Mouse (Mus musculus) MEL (cell line): ENCODE results near the gene Zscan2. TPM values are rescaled to one million over a fixed set of nuclear protein-coding genes. Genes with fewer than 3 reads are reported as not detected.

Experiments
- DNase-seq: peaks from one replicate; pipeline ENCODE4 v3.0.0; 2011; ENCODE audit warnings: low read depth, low spot score
- H3K27ac ChIP-seq: 2 replicates; pipeline ENCODE4 v1.5.1; 2012; ENCODE audit warnings: low read depth, mild to moderate bottlenecking, control low read depth, low read length, moderate library complexity; ENCODE audit not compliant: control insufficient read depth
- H3K27me3 ChIP-seq, 2 experiments: fragments of 150-350 bp in 1 of 2; sonication (generic) in 1 of 2; 2 replicates each; pipeline ENCODE4 v1.6.1; 2012; ENCODE audit warnings: low read length in 2 of 2, mild to moderate bottlenecking in 2 of 2, improper control_type of control experiment in 1 of 2, moderate library complexity in 1 of 2; ENCODE audit not compliant: insufficient read depth in 2 of 2, control insufficient read depth in 1 of 2
- H3K36me3 ChIP-seq, 2 experiments: 2 replicates each; pipeline ENCODE4 v1.6.1; 2012 to 2014; ENCODE audit warnings: low read length in 2 of 2, improper control_type of control experiment in 1 of 2, inconsistent platforms in 1 of 2, mild to moderate bottlenecking in 1 of 2; ENCODE audit not compliant: insufficient read depth in 2 of 2, control insufficient read depth in 1 of 2
- H3K4me1 ChIP-seq, 2 experiments: fragments of 150-350 bp in 1 of 2; sonication (generic) in 1 of 2; 2 replicates each; pipeline ENCODE4 v1.6.1; 2012; ENCODE audit warnings: low read length in 2 of 2, improper control_type of control experiment in 1 of 2, mild to moderate bottlenecking in 1 of 2; ENCODE audit not compliant: insufficient read depth in 2 of 2, control insufficient read depth in 1 of 2
- H3K4me3 ChIP-seq, 2 experiments: fragments of 150-350 bp in 1 of 2; sonication (generic) in 1 of 2; 2 replicates each; pipeline ENCODE4 v1.5.1; 2012; ENCODE audit warnings: low read depth in 2 of 2, low read length in 2 of 2, mild to moderate bottlenecking in 2 of 2, moderate library complexity in 2 of 2, control low read depth in 1 of 2, improper control_type of control experiment in 1 of 2; ENCODE audit not compliant: control insufficient read depth in 1 of 2, insufficient read depth in 1 of 2
- H3K79me2 ChIP-seq: 2 replicates; pipeline ENCODE4 v1.6.1; 2012; ENCODE audit warnings: mild to moderate bottlenecking, low read length, moderate library complexity; ENCODE audit not compliant: control insufficient read depth, poor library complexity, insufficient read depth
- H3K9ac ChIP-seq: 2 replicates; pipeline ENCODE4 v1.6.1; 2012; ENCODE audit warnings: low read depth, mild to moderate bottlenecking, control low read depth, low read length, moderate library complexity; ENCODE audit not compliant: control insufficient read depth, poor library complexity, severe bottlenecking
- H3K9me3 ChIP-seq: fragments of 150-350 bp; sonication (generic); replicated peaks from 2 replicates; pipeline ENCODE4 v1.6.1; 2012; ENCODE audit warnings: mild to moderate bottlenecking, low read length, improper control_type of control experiment, moderate library complexity; ENCODE audit not compliant: insufficient read depth
- BHLHE40 ChIP-seq: IDR thresholded peaks from 2 replicates; pipeline ENCODE4 v1.6.1; 2012; ENCODE audit warnings: low read depth, mild to moderate bottlenecking, inconsistent platforms, low read length, improper control_type of control experiment, borderline replicate concordance
- CHD1 ChIP-seq: IDR thresholded peaks from 2 replicates; pipeline ENCODE4 v1.6.1; 2012; ENCODE audit warnings: low read depth, mild to moderate bottlenecking, inconsistent platforms, low read length, improper control_type of control experiment
- CHD2 ChIP-seq: IDR thresholded peaks from 2 replicates; pipeline ENCODE4 v1.6.1; 2011; ENCODE audit warnings: low read length, improper control_type of control experiment
- CTCF ChIP-seq, 3 experiments: IDR thresholded peaks in 2 of 3; conservative IDR thresholded peaks in 1 of 3; 2 replicates each; pipeline ENCODE4 v1.5.1; 2011 to 2012; ENCODE audit warnings: low read length in 3 of 3, low read depth in 2 of 3, mild to moderate bottlenecking in 2 of 3, improper control_type of control experiment in 1 of 3, inconsistent platforms in 1 of 3, mixed read lengths in 1 of 3, moderate library complexity in 1 of 3; ENCODE audit not compliant: control insufficient read depth in 1 of 3, insufficient read depth in 1 of 3, poor library complexity in 1 of 3, severe bottlenecking in 1 of 3
- E2F4 ChIP-seq: IDR thresholded peaks from 2 replicates; pipeline ENCODE4 v1.6.1; 2011; ENCODE audit warnings: low read depth, low read length, improper control_type of control experiment, borderline replicate concordance
- ELF1 ChIP-seq: IDR thresholded peaks from 2 replicates; pipeline ENCODE4 v1.6.1; 2014; ENCODE audit warnings: low read depth, mild to moderate bottlenecking, inconsistent platforms, low read length, improper control_type of control experiment, moderate library complexity
- JUND ChIP-seq: IDR thresholded peaks from 2 replicates; pipeline ENCODE4 v1.6.1; 2011; ENCODE audit warnings: low read depth, mild to moderate bottlenecking, improper control_type of control experiment, low read length
- KAT2A ChIP-seq: conservative IDR thresholded peaks from 2 replicates; pipeline ENCODE4 v1.6.1; 2012; ENCODE audit warnings: low read depth, low read length, improper control_type of control experiment, inconsistent platforms
- MAFK ChIP-seq: IDR thresholded peaks from 2 replicates; pipeline ENCODE4 v1.6.1; 2011; ENCODE audit warnings: low read depth, mild to moderate bottlenecking, low read length, improper control_type of control experiment, borderline replicate concordance
- MAX ChIP-seq: IDR thresholded peaks from 2 replicates; pipeline ENCODE4 v1.6.1; 2011; ENCODE audit warnings: low read length, improper control_type of control experiment
- MEF2A ChIP-seq: IDR thresholded peaks from 2 replicates; pipeline ENCODE4 v1.6.1; 2014; ENCODE audit warnings: low read depth, mild to moderate bottlenecking, inconsistent platforms, low read length, improper control_type of control experiment; ENCODE audit not compliant: poor library complexity, insufficient replicate concordance, severe bottlenecking; ENCODE audit errors: extremely low read depth
- MXI1 ChIP-seq: IDR thresholded peaks from 2 replicates; pipeline ENCODE4 v1.6.1; 2011; ENCODE audit warnings: mild to moderate bottlenecking, low read depth, low read length, improper control_type of control experiment
- MYB ChIP-seq: IDR thresholded peaks from 2 replicates; pipeline ENCODE4 v1.6.1; 2011; ENCODE audit warnings: mild to moderate bottlenecking, low read depth, low read length, improper control_type of control experiment
- MYC ChIP-seq: IDR thresholded peaks from 2 replicates; pipeline ENCODE4 v1.6.1; 2011; ENCODE audit warnings: low read depth, mild to moderate bottlenecking, low read length, improper control_type of control experiment, moderate library complexity
- NELFE ChIP-seq: IDR thresholded peaks from 2 replicates; pipeline ENCODE4 v1.6.1; 2011; ENCODE audit warnings: low read depth, low read length, improper control_type of control experiment
- NRF1 ChIP-seq: IDR thresholded peaks from 2 replicates; pipeline ENCODE4 v1.6.1; 2014; ENCODE audit warnings: low read depth, mild to moderate bottlenecking, inconsistent platforms, low read length, improper control_type of control experiment, moderate library complexity; ENCODE audit not compliant: poor library complexity, insufficient read depth, severe bottlenecking
- POLR2AphosphoS2 ChIP-seq: IDR thresholded peaks from 2 replicates; pipeline ENCODE4 v1.6.1; 2011; ENCODE audit warnings: low read length, improper control_type of control experiment
- POLR2AphosphoS5 ChIP-seq: IDR thresholded peaks from 2 replicates; pipeline ENCODE4 v1.6.1; 2012; ENCODE audit warnings: low read depth, borderline replicate concordance, mild to moderate bottlenecking, inconsistent platforms, low read length, moderate library complexity, mixed read lengths
- RCOR1 ChIP-seq: IDR thresholded peaks from 2 replicates; pipeline ENCODE4 v1.6.1; 2012; ENCODE audit warnings: low read depth, mild to moderate bottlenecking, inconsistent platforms, low read length, improper control_type of control experiment
- SMC3 ChIP-seq: IDR thresholded peaks from 2 replicates; pipeline ENCODE4 v1.6.1; 2011; ENCODE audit warnings: low read depth, low read length, improper control_type of control experiment
- TBP ChIP-seq: IDR thresholded peaks from 2 replicates; pipeline ENCODE4 v1.8.0; 2011; ENCODE audit warnings: low read depth, low read length, improper control_type of control experiment
- UBTF ChIP-seq: IDR thresholded peaks from 2 replicates; pipeline ENCODE4 v1.6.1; 2012; ENCODE audit warnings: low read depth, mild to moderate bottlenecking, inconsistent platforms, low read length, improper control_type of control experiment, moderate library complexity, borderline replicate concordance; ENCODE audit not compliant: insufficient read depth
- USF1 ChIP-seq: IDR thresholded peaks from 2 replicates; pipeline ENCODE4 v1.6.1; 2014; ENCODE audit warnings: low read depth, mild to moderate bottlenecking, inconsistent platforms, low read length, improper control_type of control experiment, moderate library complexity
- USF2 ChIP-seq, 2 experiments: IDR thresholded peaks; 2 replicates each; pipeline ENCODE4 v1.6.1; 2011 to 2012; ENCODE audit warnings: improper control_type of control experiment in 2 of 2, low read length in 2 of 2, borderline replicate concordance in 1 of 2, inconsistent platforms in 1 of 2, low read depth in 1 of 2, mild to moderate bottlenecking in 1 of 2; ENCODE audit not compliant: insufficient read depth in 1 of 2
- ZC3H11A ChIP-seq: IDR thresholded peaks from 2 replicates; pipeline ENCODE4 v1.6.1; 2012; ENCODE audit warnings: low read depth, mild to moderate bottlenecking, inconsistent platforms, low read length, improper control_type of control experiment
- ZKSCAN1 ChIP-seq: IDR thresholded peaks from 2 replicates; pipeline ENCODE4 v1.6.1; 2012; ENCODE audit warnings: low read depth, mild to moderate bottlenecking, inconsistent platforms, low read length, improper control_type of control experiment, moderate library complexity
- ZMIZ1 ChIP-seq: IDR thresholded peaks from 2 replicates; pipeline ENCODE4 v1.6.1; 2012; ENCODE audit warnings: low read depth, mild to moderate bottlenecking, inconsistent platforms, low read length, improper control_type of control experiment, moderate library complexity
- ZNF384 ChIP-seq: IDR thresholded peaks from 2 replicates; pipeline ENCODE4 v1.6.1; 2012; ENCODE audit warnings: low read depth, mild to moderate bottlenecking, inconsistent platforms, low read length, improper control_type of control experiment
- polyA plus RNA-seq, 2 experiments: library from polyadenylated mRNA; stranded (reverse) in 1 of 2; unstranded in 1 of 2; fragments of >175 nt in 1 of 2; fragments of >200 nt in 1 of 2; gene quantifications; 2 replicates each; pipeline versions ENCODE4 v1.2.1 to v1.2.4; 2012; ENCODE audit warnings: low replicate concordance in 2 of 2, low read depth in 1 of 2; ENCODE audit not compliant: insufficient read length in 2 of 2, insufficient read depth in 1 of 2, missing spikeins in 1 of 2
- total RNA-seq: library from RNA; depleted of rRNA; stranded (reverse); fragments of 300-350 nt; gene quantifications from 2 replicates; pipeline ENCODE4 v1.2.3, GENCODE M21; 2012

Gene Zscan2
- total and polyA plus RNA-seq, 3 experiments, result 1.2 to 2.4 TPM; not detected in 1

DNA sequence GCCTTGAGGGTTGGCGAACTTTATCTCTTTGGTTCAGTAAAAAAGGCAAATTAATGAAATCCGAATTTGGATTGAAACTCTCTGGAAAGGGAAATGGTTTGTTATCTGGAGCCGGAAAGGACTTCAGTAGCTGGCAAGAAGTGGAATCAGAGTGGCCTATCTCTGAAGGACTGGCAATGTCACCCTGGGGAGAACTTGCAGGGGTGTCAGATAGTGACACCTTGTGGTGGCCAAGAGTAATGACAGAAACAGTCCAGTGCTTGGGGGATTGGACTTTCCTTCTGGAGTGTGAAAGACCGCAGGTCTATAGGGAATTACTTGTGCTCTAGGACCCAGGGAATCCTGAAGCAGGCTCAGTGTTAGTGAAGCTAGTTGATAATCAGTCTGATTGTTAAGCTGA is 11.0 kb upstream of the Zscan2 start (continued):
- no peak for TF ChIP-seq MXI1

GRCm38 (mm10) chr7:80850520-80850919 is 10.2 kb upstream of the Zscan2 start:
- H3K27me3 ChIP-seq, result no peaks in the 10 kb centered on the region
- H3K36me3 ChIP-seq, result peaks cover 0 to 5% of the 10 kb centered on the region in 2 experiments; a peak in 2 of 4 replicates
- no peak overlapping the region for H3K27ac ChIP-seq
- H3K9ac ChIP-seq, result no peak overlapping the region
- peaks cover 0 to 12% of the 10 kb centered on the region in 2 experiments; a peak in 3 of 4 replicates for H3K4me1 ChIP-seq
- H3K79me2 ChIP-seq, result no peaks in the 10 kb centered on the region
- no peaks in the 10 kb centered on the region for H3K9me3 ChIP-seq
- no peak overlapping the region for H3K4me3 ChIP-seq
- TF ChIP-seq CHD1 (no peak), UBTF (no peak), KAT2A (no peak), NELFE (no peak), CHD2 (no peak), ELF1 (no peak), MEF2A (no peak), JUND (no peak), ZMIZ1 (no peak), MAFK (no peak), USF2 (IDR thresholded peaks at IDR 0.05; ENCODE audit: borderline replicate concordance in 1 of 2, insufficient read depth in 1 of 2, low read depth in 1 of 2, low read length in 2 of 2) (no peak), ZC3H11A (no peak), ZNF384 (no peak), MYB (no peak), E2F4 (no peak), USF1 (no peak), SMC3 (no peak), TBP (no peak)
- DNase-seq, result no peak

GRCm38 (mm10) chr7:80853218-80853617 is 7.5 kb upstream of the Zscan2 start:
- no peaks in the 10 kb centered on the region for H3K9me3 ChIP-seq
- no peaks in the 10 kb centered on the region for H3K27me3 ChIP-seq
- H3K27ac ChIP-seq, result no peak overlapping the region
- no peak for DNase-seq
- H3K36me3 ChIP-seq, result peaks cover 0 to 5% of the 10 kb centered on the region in 2 experiments; a peak in 2 of 4 replicates
- H3K4me1 ChIP-seq, result peaks cover 0 to 11% of the 10 kb centered on the region in 2 experiments; a peak in 3 of 4 replicates
- no peak overlapping the region for H3K9ac ChIP-seq
- no peak overlapping the region for H3K4me3 ChIP-seq
- no peaks in the 10 kb centered on the region for H3K79me2 ChIP-seq
- TF ChIP-seq USF1, result no peak
- TF ChIP-seq MYC, result no peak
- no peak for TF ChIP-seq ZNF384
- no peak for TF ChIP-seq MAFK
- peak; percentile 58 for TF ChIP-seq SMC3
- TF ChIP-seq BHLHE40, result no peak
- TF ChIP-seq ZKSCAN1, result no peak
- peak; percentile 40 to 60 (median 55) for TF ChIP-seq CTCF (IDR thresholded peaks at IDR 0.05 in 2 of 3, conservative IDR thresholded peaks at IDR 0.05 in 1 of 3; ENCODE audit: control insufficient read depth in 1 of 3, insufficient read depth in 1 of 3, low read depth in 2 of 3, low read length in 3 of 3, poor library complexity in 1 of 3, severe bottlenecking in 1 of 3)
- TF ChIP-seq MAX, result no peak
- no peak for TF ChIP-seq MYB
- no peak for TF ChIP-seq MXI1
- TF ChIP-seq JUND, result no peak
- no peak for TF ChIP-seq POLR2AphosphoS2
- no peak for TF ChIP-seq CHD2
- no peak for TF ChIP-seq ZMIZ1
- no peak for TF ChIP-seq CHD1
- TF ChIP-seq NRF1, result no peak
- no peak for TF ChIP-seq RCOR1
- no peak for TF ChIP-seq ELF1
- peak; percentile 41; the same call in 1 of the 2 replicates for TF ChIP-seq ZC3H11A
- no peak for TF ChIP-seq POLR2AphosphoS5
